Mouse (Mus musculus): ENCODE measurements around the gene Tmbim7. TPM values are rescaled to one million over a fixed set of nuclear protein-coding genes. Genes with fewer than 3 reads are reported as not detected.

Tmbim7 gene
- polyA plus RNA-seq, 1 experiment from 2014 or later = not detected

GRCm38 (mm10) chr5:3725491-3725890, 74.5 kb downstream of the Tmbim7 start:
- no peaks in the 10 kb centered on the region for H3K9me3 ChIP-seq (ENCODE audit: control insufficient read depth, low read length)
- H3K4me3 ChIP-seq (ENCODE audit: low read depth, low read length) = no peak overlapping the region
- ATAC-seq (ENCODE audit: low FRiP score) (no peak), DNase-seq (ENCODE audit: low spot score) (no peak)
- H3K4me2 ChIP-seq (replicated peaks; ENCODE audit: low read depth, low read length) = no peak overlapping the region
- H3K36me3 ChIP-seq (ENCODE audit: control insufficient read depth, insufficient read depth, low read length) = no peaks in the 10 kb centered on the region
- no peaks in the 10 kb centered on the region for H3K27me3 ChIP-seq (ENCODE audit: control insufficient read depth, insufficient read depth, low read length)
- H3K27ac ChIP-seq (ENCODE audit: low read depth, low read length) = no peak overlapping the region
- 76% methylated on average over 1 of the region's 1 CpGs for whole genome bisulfite sequencing
- no peak overlapping the region for H3K9ac ChIP-seq (ENCODE audit: low read depth, low read length)
- H3K4me1 ChIP-seq (replicated peaks; ENCODE audit: control insufficient read depth, insufficient read depth, low read length) = no peaks in the 10 kb centered on the region

DNA sequence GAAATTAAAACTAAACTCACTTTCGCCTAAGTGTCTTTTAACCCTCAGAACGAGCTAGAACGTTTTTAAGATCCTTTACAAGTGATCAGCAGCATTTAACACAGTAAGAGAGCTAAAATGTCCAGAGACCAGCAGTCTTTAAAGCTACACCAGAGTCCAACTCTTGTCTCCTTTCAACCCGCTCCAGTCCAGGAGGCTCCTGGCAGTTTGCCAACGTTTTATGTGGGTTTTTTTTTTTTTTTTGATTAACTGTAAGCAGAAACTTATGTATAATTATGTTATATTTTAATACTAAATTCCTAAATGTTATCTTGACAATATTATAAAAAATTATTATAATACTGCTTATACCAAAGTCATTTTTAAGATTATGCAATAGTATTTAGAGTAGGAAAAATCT, 77.8 kb downstream of the Tmbim7 start:
- ATAC-seq (ENCODE audit: low FRiP score) (no peak), DNase-seq (ENCODE audit: low spot score) (no peak)
- no peak overlapping the region for H3K27ac ChIP-seq (ENCODE audit: low read depth, low read length)
- no peak overlapping the region for H3K9ac ChIP-seq (ENCODE audit: low read depth, low read length)
- no peaks in the 10 kb centered on the region for H3K4me1 ChIP-seq (replicated peaks; ENCODE audit: control insufficient read depth, insufficient read depth, low read length)
- no peaks in the 10 kb centered on the region for H3K9me3 ChIP-seq (ENCODE audit: control insufficient read depth, low read length)
- H3K4me3 ChIP-seq (ENCODE audit: low read depth, low read length) = no peak overlapping the region
- H3K36me3 ChIP-seq (ENCODE audit: control insufficient read depth, insufficient read depth, low read length) = no peaks in the 10 kb centered on the region
- no peak overlapping the region for H3K4me2 ChIP-seq (replicated peaks; ENCODE audit: low read depth, low read length)
- WGBS = 87% methylated on average over 5 of the region's 5 CpGs
- no peaks in the 10 kb centered on the region for H3K27me3 ChIP-seq (ENCODE audit: control insufficient read depth, insufficient read depth, low read length)

Other genes starting within 250 kb of the Tmbim7 start
- 37.6 and 43.1 TPM in 2 replicates for gene Fam133b, start 107.3 kb upstream of the Tmbim7 start, polyA plus RNA-seq (2014; fragmentation: Nextera tagmentation; extraction: Ambion mirVana)
- gene 1700109H08Rik, start 79.6 kb upstream of the Tmbim7 start, polyA plus RNA-seq (2014; fragmentation: Nextera tagmentation; extraction: Ambion mirVana) = 3.2 and 5.1 TPM in 2 replicates
- 16.7 and 18.5 TPM in 2 replicates for gene Pex1, start 55.1 kb upstream of the Tmbim7 start, polyA plus RNA-seq (2014; fragmentation: Nextera tagmentation; extraction: Ambion mirVana)
- gene Rbm48, start 54.6 kb upstream of the Tmbim7 start, polyA plus RNA-seq (2014; fragmentation: Nextera tagmentation; extraction: Ambion mirVana) = 14.6 and 15.5 TPM in 2 replicates
- 78.7 and 81.1 TPM in 2 replicates for gene Gatad1, start 6.0 kb downstream of the Tmbim7 start, polyA plus RNA-seq (2014; fragmentation: Nextera tagmentation; extraction: Ambion mirVana)
- gene Ankib1, start 151.7 kb downstream of the Tmbim7 start, polyA plus RNA-seq (2014; fragmentation: Nextera tagmentation; extraction: Ambion mirVana) = 15.8 and 18.2 TPM in 2 replicates
- 66.9 and 71.5 TPM in 2 replicates for gene Krit1, start 152.0 kb downstream of the Tmbim7 start, polyA plus RNA-seq (2014; fragmentation: Nextera tagmentation; extraction: Ambion mirVana)
- 0.17 and 0.20 TPM in 2 replicates for gene Lrrd1, start 194.0 kb downstream of the Tmbim7 start, polyA plus RNA-seq (2014; fragmentation: Nextera tagmentation; extraction: Ambion mirVana)
- gene Mterf1a, start 242.8 kb downstream of the Tmbim7 start, polyA plus RNA-seq (2014; fragmentation: Nextera tagmentation; extraction: Ambion mirVana) = 10.0 and 11.6 TPM in 2 replicates